Mouse (Mus musculus): ENCODE results near the gene Mpc2.

Gene Mpc2

DNA sequence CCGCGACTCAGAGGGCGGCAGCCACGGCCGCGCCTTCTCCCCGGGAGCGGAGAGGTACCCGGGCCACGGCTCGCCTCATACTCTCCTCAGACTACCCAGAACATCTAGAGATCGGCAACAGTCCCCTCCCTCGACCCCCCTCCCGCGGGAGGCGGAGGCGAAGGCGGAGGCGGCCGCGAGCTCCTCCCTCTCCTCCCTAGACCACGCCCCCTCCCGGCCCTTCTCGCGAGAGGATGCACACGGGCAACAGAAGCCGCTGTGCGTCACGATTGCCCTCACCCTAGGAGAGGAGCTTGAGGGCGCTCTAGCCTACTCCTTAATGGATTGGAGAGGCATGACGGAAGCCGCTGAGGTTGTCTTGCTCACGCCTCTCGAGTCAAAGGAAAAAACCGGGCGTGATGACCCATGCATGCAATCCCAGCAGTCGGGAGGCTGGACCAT, at the start of gene Mpc2, which contains the start of gene Dcaf6:
Gene Mpc2 (plus strand): TSS at position 278 of the 441 bp plus-strand sequence.
Gene Dcaf6 (minus strand): TSS at position 116 of the 441 bp plus-strand sequence.
- DNase-seq (ENCODE audit: low read depth) = peak; percentile 100

DNA sequence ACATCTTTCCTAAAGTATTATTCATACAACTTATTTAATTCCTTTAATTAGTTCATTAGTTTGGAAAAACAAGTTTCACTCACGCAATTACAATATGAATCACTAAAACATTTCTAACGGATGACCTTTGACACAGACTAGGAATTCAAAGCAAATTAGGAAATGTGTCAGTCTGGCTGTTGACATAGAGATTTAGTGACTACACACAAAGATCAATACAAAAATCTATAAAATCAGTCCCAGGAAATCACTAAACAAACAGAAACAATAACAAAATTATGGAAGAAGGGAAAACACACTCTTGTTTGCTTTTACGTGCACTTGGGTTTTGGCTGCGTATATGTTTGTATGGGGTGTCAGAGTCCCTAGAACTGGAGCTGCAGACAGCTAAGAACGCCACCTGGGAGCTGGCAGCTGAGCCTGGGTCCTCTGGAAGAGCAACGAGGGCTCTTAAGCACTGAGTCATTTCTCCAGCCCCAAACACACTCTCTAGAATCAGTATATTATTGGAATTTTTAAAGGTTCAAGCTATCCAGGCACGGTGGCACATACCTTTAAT, 39.0 kb upstream of the Mpc2 start:
- no peak for DNase-seq (ENCODE audit: low read depth)

DNA sequence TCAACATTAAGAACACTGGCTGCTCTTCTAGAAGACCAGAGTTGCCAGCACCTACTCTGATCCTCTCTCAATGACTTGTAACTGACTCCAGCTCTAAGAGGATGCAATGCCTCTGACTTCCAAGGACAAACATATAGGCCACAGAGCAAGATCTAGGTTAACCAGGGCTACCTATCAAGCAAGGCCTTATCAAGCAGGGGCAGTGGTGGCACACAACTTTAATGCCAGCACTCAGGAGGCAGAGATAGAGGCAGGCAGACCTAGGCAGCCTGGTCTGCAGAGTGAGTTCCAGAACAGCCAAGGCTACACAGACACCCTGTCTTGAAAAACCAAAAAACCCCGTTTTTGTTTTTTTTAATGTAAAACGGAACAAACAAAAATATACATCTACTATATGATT, 34.2 kb upstream of the Mpc2 start:
- DNase-seq (ENCODE audit: low read depth) = no peak

DNA sequence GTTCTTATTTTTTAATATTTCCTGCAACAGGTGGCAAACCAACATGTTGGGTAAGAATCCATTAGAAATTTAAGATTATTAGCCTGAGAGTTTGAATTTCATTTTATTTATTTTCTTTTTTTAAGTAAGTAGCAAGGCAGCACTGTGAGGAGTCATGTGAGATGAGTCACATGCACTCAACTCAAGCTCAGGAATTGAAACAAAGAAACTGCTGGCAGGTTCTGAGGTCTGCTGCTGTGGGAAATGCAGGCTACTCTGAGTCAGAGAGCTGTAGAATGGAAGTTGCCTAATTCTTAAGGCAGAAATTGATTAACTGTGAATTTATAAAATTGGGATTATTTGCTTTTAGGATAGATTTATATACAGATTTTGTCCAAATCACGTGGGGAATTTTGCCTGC, 27.6 kb upstream of the Mpc2 start:
- DNase-seq (ENCODE audit: low read depth) = peak; percentile 87

DNA sequence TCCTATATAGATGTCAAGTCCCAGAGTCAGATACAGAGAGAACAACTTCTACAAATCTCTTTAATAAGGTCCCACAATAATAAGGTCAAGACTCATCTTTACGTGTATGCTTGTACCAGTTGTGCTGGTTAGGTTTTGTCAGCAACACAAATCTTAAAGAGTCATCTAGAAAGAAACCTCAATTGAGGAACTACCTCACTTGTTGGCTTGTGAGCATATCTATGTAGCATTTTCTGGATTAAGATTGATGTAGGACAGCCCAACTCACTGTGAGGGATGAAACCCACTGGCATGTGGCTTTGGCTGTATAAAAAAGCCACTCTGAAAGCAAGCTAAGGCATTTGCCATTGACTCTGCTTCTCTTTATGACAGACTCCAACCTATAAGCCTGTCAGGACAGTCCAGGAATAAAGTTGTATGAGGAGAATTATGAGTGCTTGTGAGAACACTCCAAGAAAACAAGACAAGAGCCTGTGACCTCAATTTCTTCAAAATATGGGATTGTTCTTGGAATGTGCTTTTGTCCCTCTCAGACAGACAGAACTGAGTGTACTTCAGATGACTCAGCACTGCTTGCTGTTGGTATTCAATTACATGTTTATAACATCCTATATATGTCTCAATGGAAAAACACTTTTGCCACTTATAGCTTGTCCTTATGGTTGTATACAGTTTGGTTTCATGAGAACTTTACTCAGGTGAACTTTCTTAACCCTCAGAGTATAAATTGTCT, 22.0 kb upstream of the Mpc2 start:
- DNase-seq (ENCODE audit: low read depth) = peak; percentile 34

DNA sequence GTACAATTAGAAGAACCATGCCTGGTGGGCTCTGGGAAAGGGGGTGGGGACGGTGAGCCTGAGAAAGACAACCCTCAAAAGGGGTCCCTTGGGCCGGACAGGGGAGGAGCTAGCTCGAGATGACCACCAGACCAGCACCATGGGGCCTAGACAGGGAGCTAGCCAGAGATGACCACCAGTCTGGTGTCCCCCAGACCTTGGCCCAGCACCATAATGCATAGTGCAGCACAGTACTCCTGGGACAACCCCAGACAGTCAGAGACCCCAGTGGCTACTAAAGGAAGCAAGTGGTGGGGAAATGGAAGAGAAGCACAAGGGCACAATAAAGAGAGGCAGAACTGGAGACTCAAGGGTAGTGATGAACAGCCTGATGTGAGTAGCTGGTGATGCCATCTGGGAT, 19.6 kb upstream of the Mpc2 start:
- DNase-seq (ENCODE audit: low read depth) = no peak

DNA sequence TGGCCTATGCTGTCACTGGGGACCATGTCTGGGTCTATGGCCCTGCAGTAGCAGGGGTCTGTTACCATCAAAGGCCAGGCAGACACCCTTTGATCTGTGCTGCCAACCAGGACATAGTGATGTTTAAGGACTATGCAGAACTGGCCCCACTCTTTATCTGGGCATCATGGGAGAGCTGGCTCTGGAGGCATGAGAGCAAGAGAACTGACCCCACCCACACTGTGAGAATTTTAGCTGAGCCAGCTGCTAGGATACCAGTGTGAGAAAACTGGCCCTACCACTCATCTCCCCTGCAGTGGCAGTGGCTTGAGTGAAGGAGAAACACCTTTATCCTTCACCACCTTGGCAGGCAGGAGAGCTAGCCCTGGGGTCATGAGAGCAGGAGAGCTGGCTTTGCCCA, 19.2 kb upstream of the Mpc2 start:
- no peak for DNase-seq (ENCODE audit: low read depth)

DNA sequence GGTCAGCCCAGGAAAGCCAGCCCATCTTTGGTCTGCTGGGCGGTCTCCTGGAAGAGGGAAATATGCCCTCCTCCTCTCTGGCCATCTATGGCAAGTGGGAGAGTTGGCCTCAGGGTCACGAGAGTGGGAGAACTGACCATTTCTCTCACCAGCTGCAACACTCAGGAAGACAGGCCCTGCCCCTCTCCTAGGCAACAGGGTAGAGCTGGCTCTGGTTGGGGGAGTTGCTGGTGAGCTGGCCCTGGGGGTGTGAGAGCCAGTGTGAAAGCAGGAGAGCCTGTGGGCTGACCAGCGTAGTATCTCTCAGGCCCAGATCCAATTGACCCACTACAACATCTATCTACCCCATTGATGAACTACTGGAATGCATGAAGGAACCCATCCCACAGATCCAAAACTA, 18.7 kb upstream of the Mpc2 start:
- no peak for DNase-seq (ENCODE audit: low read depth)

DNA sequence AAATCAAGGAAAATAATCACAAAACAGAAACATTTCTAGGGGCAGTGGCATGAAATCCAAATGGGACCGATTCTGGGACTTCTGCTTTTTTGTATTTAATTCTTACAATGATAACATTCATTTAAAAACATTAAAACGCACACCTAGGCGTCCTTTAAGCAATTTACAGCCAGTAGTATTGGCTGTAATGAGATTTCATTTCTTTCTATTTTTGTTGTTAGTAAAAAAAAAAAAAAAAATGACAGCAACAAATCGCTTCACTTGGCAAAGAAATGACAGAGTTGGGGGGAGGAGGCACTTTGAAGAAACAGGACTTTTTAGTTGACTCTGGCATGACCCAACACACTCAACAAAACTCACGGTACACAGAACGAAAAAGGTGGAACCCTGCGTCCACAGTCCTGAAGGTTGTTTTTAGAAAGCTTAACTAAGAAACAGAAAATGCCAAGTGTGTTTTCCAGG, 1.4 kb upstream of the Mpc2 start:
- no peak for DNase-seq (ENCODE audit: low read depth)

DNA sequence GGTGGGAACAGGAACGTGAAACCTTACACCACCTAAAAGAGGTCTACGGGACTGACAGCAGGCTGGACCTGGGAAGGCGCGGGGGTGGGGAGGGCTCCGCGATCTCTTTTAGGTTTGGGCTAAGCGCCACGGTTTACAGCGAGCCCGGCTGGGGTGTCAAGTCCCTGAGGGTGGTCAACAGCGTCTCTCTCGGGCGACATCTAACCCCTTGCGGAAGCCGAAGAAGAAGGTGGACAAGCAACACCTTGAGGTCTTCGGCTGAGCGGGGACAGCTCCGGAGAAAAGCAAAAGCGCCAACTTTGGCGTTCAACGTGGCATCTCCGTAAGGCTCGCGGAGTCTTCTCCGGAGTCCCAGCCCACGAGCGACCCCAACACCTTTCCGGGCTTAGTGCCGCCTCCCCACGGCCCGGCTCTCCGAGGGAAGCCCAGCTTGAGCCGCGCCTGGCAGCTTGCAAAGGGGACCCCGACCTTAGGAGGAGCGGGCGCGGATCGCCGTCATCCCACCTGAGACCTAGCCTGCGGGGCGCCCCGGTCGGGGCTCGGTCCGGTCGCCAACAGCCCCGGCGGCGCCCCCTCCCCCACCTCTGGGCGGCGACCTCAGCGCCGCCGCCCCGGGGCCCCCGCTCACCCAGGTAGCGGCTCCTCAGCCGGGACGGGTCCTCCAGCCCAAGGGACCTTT, 795 bp upstream of the Mpc2 start:
- DNase-seq (ENCODE audit: low read depth) = peak; percentile 75

DNA sequence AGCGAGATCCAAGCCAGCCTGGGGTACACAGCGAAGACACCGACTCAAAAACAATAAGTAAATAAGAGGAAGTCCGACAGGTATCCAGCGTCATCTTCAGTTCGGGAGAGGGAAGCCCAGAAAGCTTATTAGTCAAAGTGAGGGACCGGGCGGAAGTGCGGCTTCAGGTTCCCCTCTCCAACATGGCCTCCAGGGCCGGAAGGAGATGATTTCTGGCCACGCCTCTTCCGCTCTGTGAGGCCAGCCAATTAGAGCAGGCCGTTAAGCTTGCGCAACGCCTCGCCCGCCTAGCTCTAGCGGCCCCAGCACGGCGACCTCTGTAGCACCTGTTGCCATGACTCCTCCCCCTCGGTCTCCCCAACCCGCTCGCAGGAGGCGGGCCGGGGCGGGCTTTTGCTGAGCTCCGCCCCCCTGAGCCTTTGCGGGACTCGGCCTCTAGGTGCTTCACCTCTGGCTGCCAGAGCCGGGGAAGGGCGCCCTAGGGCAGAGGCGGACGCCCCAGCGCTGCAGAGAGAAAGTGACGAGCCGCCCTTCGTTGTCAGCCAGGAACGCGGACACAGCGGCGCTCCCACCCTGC, 452 bp downstream of the Mpc2 start:
- DNase-seq (ENCODE audit: low read depth) = peak; percentile 100

DNA sequence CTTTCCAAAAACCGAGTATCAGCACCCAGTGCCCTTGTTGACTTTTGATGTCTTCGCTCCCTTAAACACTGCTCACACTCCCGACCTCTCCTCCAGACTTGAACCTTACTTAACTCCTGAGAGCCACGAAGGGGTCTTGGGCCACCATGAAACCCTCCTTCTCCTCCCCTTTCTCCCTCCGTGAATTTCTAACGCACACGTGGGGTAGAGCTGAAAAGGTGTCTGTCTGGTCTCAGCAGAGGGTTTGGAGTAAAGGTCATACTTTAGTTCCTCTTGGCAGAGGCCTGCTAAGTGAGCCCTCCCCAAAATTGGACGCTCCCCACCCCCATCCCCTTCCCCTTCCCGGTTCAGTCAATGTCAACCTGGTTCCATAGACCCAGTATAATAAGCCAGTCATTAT, 1.2 kb downstream of the Mpc2 start:
- no peak for DNase-seq (ENCODE audit: low read depth)

DNA sequence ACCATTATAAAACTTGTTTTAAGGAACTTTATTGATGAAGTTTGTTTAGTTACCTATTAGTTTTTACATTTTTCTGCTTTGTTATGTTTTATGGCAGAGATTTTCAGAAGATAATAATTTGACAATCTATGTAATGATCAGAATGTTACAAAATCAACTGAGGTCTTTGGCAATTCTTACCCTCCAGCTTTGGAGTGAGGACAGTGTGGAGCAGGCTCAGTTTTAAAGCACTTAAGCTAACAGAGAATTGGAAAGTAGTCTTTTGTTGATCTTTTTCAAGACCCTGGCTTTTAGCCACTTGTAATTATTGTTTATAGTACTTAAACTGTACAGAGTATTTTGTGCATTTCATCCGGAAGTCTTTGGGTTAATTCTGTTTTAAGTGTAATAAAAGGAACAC, 2.4 kb downstream of the Mpc2 start:
- DNase-seq (ENCODE audit: low read depth) = no peak

DNA sequence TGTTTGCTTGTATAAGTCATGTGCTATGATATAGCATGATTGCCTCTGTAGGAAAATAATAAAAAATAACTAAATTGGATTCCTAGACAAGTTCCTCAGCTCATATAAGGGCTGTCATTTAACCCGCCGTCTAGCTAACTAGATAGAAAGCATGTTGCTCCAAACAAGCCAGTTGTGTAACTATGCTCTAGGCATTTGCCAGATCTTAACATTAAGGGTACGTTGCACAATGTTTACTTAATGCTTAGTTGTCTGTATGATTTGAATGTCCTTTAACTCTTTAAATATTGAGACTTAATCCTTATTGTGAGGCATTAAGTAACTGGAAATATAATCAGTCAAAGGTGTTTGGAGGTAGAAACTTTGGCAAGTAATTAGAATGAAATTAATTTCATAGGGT, 4.1 kb downstream of the Mpc2 start:
- peak; percentile 15 for DNase-seq (ENCODE audit: low read depth)

DNA sequence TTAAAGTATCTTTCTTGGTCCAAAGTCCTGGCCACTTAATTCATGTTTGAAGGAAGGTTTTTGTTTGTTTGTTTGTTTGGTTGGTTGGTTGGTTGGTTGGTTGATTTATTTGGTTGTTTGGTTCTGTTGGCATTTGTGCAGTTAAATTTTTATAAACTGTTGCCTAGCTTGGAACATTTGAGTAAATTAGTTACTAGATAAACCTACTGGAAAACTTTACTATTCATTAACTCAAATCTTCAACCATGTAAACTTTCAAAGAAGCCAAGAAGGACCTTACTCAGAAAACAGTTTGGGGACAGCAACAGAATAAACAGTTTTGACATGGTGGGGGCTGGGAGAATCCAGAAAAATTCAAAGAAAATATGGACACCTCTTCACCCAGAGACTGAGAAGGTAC, 8.5 kb downstream of the Mpc2 start:
- no peak for DNase-seq (ENCODE audit: low read depth)

DNA sequence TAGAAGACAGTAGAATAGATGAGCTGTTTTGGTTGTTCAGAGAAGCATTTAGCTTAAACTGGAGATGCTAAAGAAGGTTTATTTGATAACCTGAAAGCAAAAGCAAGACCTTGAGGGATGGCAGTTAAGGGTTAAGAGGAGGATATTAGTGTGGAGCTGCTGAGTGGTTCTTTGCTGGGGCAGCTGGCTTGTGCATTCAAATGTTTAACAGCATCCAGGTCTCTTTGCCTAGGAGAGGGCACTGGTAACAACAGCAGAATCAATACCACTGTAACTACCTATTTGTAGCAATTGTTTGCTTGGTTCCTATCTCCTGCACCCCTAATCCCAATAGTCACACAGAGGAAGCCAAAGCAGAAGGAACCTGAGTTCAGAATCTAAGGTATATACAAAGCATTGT, 9.3 kb downstream of the Mpc2 start:
- DNase-seq (ENCODE audit: low read depth) = no peak

DNA sequence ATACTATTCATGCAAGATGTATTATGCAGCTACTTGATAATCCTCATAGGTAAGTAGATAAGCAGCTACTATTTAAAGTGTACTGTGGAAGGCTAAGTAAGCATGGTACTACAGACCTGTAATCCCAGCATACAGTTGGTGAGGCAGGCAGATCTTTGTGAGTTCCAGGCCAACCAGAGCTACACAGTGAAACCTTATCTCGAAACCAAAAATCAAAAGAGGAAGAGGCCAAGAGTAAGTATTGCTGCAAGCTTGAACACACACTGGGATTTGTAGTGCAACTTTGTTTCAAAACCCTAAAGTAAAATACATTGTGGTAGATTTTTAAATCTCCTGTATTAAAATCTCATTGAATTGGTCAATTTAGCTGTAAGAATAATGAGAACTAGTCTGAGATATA, 11.1 kb downstream of the Mpc2 start:
- no peak for DNase-seq (ENCODE audit: low read depth)

DNA sequence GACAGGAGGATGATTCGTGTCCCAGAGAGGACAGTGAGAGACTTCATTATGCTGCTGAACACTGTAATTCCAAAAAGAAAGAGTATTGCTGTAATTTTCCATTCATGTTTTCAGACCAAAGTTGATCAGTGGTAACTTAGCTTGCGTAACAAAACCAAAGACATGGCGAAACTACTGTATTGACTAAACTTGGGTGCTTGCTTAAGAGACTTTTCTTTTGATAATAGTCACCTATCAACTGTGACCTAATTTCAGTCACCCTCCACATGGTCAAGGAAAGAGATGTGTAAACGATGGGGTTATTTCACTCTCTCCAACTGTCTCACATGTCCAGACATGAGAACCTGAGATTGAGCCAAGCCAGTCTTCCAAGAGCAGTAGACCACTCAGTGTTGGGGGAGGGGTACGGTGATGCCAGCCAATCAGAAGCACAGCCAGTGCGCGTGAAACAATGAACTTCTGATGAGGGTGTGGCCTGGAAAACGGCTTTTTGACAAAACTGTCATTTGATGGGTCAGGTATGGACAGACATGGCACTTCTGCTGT, 24.3 kb downstream of the Mpc2 start, which contains the start of gene Adcy10:
Gene Adcy10 (plus strand): TSS at position 496 of the 546 bp plus-strand sequence.
- no peak for DNase-seq (ENCODE audit: low read depth)

DNA sequence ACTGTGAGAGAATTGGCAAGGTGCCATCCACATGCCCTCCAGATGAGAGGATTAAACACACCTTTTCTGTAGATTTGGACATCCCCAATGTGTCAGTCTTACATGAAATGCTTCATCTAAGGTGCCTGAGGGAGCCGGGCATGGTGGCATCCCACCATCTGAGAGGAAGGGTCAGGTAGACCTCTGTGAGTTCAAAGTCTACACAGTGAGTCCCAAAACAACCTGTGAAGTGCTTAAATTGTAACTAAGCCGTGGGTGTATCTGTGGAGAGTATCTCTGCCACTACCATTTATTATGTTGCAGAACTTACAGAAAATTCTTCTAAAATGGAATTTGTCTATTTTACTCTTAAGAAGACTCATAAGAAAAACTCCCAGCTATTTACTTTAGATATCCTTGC, 25.7 kb downstream of the Mpc2 start:
- no peak for DNase-seq (ENCODE audit: low read depth)

DNA sequence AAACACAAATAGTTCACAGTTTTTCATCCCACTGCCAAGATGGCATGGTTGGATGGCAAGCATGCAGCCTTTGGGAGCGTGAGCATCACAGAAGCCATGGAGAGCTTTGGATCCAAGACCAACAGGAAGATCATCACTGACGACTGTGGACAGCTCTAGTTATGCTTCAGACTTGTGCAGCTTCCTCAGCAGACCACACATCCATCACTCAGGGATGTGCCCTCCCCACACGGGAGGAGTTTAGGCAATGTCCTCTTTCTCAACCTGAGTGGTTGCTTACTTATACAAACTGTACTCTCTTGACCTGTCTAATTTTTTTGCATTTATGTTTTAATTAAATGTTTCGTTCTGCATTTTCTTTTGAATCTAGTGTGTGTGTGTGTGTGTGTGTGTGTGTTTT, 28.8 kb downstream of the Mpc2 start:
- DNase-seq (ENCODE audit: low read depth) = no peak

DNA sequence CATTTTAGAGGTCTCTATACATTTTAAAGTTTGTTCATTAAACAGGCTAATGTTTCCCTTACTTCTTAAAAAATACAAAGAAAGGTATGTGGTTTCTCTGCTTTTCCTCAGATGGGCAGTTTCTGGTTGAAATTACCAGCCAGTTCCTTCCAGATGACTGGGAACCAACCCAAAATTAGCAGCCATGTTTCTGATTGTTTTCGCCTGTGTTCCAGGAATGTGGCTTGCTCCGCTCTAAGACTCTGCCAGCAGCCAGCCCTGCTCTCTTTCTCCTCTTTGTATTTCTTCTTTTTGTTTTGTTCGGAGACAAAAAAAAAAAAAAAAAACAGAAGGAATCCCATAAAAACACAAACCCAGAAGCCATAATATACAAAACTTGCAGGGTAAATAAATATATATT, 38.4 kb downstream of the Mpc2 start:
- peak; percentile 79 for DNase-seq (ENCODE audit: low read depth)

DNA sequence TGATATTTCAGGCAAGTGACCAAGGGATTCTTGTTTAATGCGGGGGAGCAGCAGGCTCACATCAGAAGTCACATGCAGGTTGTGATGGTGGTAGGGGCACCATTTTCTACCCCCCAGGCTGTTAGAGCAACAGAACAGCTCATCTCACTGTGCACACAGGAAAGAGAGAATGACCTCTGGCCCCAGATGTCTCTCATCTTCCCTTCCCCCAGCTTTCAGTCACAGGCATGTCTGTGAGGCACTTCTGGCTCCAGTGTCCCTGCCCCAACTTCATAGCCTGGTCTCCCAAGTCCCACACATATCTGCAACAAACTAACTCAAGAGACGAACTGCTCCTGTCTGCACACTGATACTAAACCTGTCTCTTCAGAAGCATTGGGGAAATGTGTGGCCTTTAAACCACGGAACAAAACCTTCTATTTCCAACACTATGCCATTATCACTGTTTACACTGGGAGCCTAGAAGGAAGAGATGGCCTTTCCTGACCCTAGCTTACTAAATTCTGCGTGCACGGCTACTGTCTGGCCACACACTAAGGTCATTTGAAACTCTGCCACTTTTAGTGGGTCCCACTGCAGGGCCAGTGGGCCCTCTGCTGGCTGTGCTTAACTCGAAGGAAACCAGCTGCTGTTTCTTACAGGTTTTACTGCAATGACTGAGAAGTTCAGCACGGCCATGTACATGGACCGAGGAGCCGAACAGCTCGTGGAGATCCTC, 43.0 kb downstream of the Mpc2 start:
- peak; percentile 56 for DNase-seq (ENCODE audit: low read depth)

Measured in NIH3T3 (cell line).